Comparison of ENCODE assay signal across 8 mouse cellular contexts in the genomic region with DNA sequence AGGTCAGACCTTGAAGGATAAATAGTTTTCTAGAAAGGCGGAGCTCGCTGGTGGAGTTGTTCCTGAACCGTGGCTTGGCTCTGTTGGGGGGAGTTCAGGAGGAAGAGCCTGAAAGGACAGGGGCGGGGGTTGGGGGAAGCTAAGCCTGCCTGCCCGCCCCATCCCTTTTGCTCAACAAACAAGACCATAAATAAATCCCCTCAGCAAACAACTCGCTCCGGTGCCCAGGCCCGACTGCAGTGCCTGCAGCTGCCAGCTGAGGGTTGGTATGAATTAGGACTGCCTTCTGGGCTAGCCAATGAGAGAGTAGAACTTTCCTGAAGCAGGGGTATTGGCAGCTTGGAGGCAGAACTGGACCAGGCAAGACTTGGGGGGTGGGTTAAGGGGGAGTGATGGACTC. TPM values are rescaled to one million over a fixed set of nuclear protein-coding genes. Genes with fewer than 3 reads are reported as not detected.
DNase-seq lines count a peak whose midpoint lies in the region; ATAC-seq and TF ChIP-seq lines count a peak whose summit lies in the region.

No protein-coding gene starts in this region.

- peak overlapping the region; percentile 95 for H3K4me2 ChIP-seq in embryonic facial prominence, embryonic 12.5 days (replicated peaks)
- peak overlapping the region; percentile 93 for H3K4me2 ChIP-seq in limb, embryonic 13.5 days (replicated peaks)
- H3K4me2 ChIP-seq in midbrain, postnatal 0 days (ENCODE audit: low read depth, low read length, poor library complexity, severe bottlenecking) = peak overlapping the region; percentile 95

- H3K9me3 ChIP-seq in embryonic facial prominence, embryonic 12.5 days = no peaks in the 10 kb centered on the region
- H3K9me3 ChIP-seq in limb, embryonic 13.5 days = no peaks in the 10 kb centered on the region
- H3K9me3 ChIP-seq in midbrain, postnatal 0 days (ENCODE audit: low read length) = no peaks in the 10 kb centered on the region

- DNase-seq in testis, postnatal 14 days (ENCODE audit: low spot score) = no peak
- DNase-seq in heart, adult 9 months (ENCODE audit: low spot score in 2 of 2) = peak; percentile 70 to 74
- DNase-seq in kidney, adult 9 months = peak; percentile 88
- DNase-seq in midbrain, postnatal 0 days (ENCODE audit: low spot score) = peak; percentile 83
- peak; percentile 33 for DNase-seq in thymus, postnatal 0 days (ENCODE audit: low spot score)

- no peak overlapping the region for H3K27ac ChIP-seq in testis, adult 2 months (ENCODE audit: control insufficient read depth, insufficient read depth, low read depth, low read length)
- H3K27ac ChIP-seq in embryonic facial prominence, embryonic 12.5 days = no peak overlapping the region
- no peak overlapping the region for H3K27ac ChIP-seq in limb, embryonic 13.5 days
- H3K27ac ChIP-seq in midbrain, postnatal 0 days (ENCODE audit: low read depth, low read length) = no peak overlapping the region

- TF ChIP-seq CTCF in testis, adult 2 months (IDR thresholded peaks at IDR 0.05; ENCODE audit: control insufficient read depth, insufficient read depth, insufficient replicate concordance, low read depth, low read length) = no peak
- peak; percentile 51 for TF ChIP-seq CTCF in midbrain, postnatal 0 days (IDR thresholded peaks at IDR 0.05)

- WGBS in embryonic facial prominence, embryonic 12.5 days = 4% methylated on average over 8 of the region's 8 CpGs
- WGBS in limb, embryonic 13.5 days = 6% methylated on average over 8 of the region's 8 CpGs
- WGBS in midbrain, postnatal 0 days = 3% methylated on average over 8 of the region's 8 CpGs

- no peaks in the 10 kb centered on the region for H3K36me3 ChIP-seq in testis, adult 2 months (ENCODE audit: control insufficient read depth, insufficient read depth, low read length)
- H3K36me3 ChIP-seq in embryonic facial prominence, embryonic 12.5 days = no peaks in the 10 kb centered on the region
- H3K36me3 ChIP-seq in limb, embryonic 13.5 days = no peaks in the 10 kb centered on the region
- no peaks in the 10 kb centered on the region for H3K36me3 ChIP-seq in midbrain, postnatal 0 days (ENCODE audit: insufficient read depth, low read length)

- H3K9ac ChIP-seq in embryonic facial prominence, embryonic 12.5 days = 0 out of 2 replicates have a peak overlapping the region, but pooled peaks have one; percentile 2
- H3K9ac ChIP-seq in limb, embryonic 13.5 days = peak overlapping the region; percentile 75
- peak overlapping the region; percentile 64; the same call in 1 of the 2 replicates for H3K9ac ChIP-seq in midbrain, postnatal 0 days (replicated peaks; ENCODE audit: low read length, poor library complexity, severe bottlenecking)

- H3K4me3 ChIP-seq in testis, adult 2 months (ENCODE audit: control insufficient read depth, low read depth, low read length) = peak overlapping the region; percentile 41
- H3K4me3 ChIP-seq in embryonic facial prominence, embryonic 12.5 days = peak overlapping the region; percentile 55
- peak overlapping the region; percentile 59 for H3K4me3 ChIP-seq in limb, embryonic 13.5 days
- peak overlapping the region; percentile 64 for H3K4me3 ChIP-seq in midbrain, postnatal 0 days (ENCODE audit: low read depth, low read length)

- no peak for TF ChIP-seq POLR2A in testis, adult 2 months (IDR thresholded peaks at IDR 0.05; ENCODE audit: control insufficient read depth, low read depth, low read length)

- no peaks in the 10 kb centered on the region for H3K27me3 ChIP-seq in testis, adult 2 months (ENCODE audit: control insufficient read depth, insufficient read depth, low read length)
- H3K27me3 ChIP-seq in embryonic facial prominence, embryonic 12.5 days = 0 out of 2 replicates have a peak, but pooled peaks cover 15% of the 10 kb centered on the region
- peaks cover 15% of the 10 kb centered on the region; the same call in 1 of the 2 replicates for H3K27me3 ChIP-seq in limb, embryonic 13.5 days
- H3K27me3 ChIP-seq in midbrain, postnatal 0 days (ENCODE audit: insufficient read depth, low read length) = no peaks in the 10 kb centered on the region

- H3K4me1 ChIP-seq in testis, adult 2 months (ENCODE audit: control insufficient read depth, insufficient read depth, low read length) = peaks cover 11% of the 10 kb centered on the region
- H3K4me1 ChIP-seq in embryonic facial prominence, embryonic 12.5 days = peaks cover 22% of the 10 kb centered on the region
- peaks cover 36% of the 10 kb centered on the region for H3K4me1 ChIP-seq in limb, embryonic 13.5 days
- H3K4me1 ChIP-seq in midbrain, postnatal 0 days (ENCODE audit: insufficient read depth, low read length) = no peaks in the 10 kb centered on the region; the same call in 1 of the 2 replicates

- ATAC-seq in embryonic facial prominence, embryonic 12.5 days (ENCODE audit: insufficient number of reproducible peaks, insufficient read depth, low FRiP score, low TSS enrichment) = no peak
- ATAC-seq in limb, embryonic 13.5 days (ENCODE audit: low FRiP score, low read depth) = no peak
- peak; percentile 73 for ATAC-seq in midbrain, postnatal 0 days (ENCODE audit: low FRiP score)

RNA-seq across cellular contexts. Expression of gene Gmpr, which starts 1.3 kb away (rescaled TPM):
- 6.4 and 7.4 TPM in 2 replicates for polyA plus RNA-seq in testis, adult 2 months (2012; rRNA removed)
- polyA plus RNA-seq in embryonic facial prominence, embryonic 12.5 days (2016; fragmentation: Nextera tagmentation; extraction: Ambion mirVana) = 21.2 and 21.4 TPM in 2 replicates
- polyA plus RNA-seq in limb, embryonic 13.5 days (2015; fragmentation: Nextera tagmentation; extraction: Ambion mirVana) = 24.9 and 27.5 TPM in 2 replicates
- total RNA-seq in midbrain, postnatal 0 days (2014; rRNA removed) = 23.3 and 29.2 TPM in 2 replicates
- polyA plus RNA-seq in midbrain, postnatal 0 days (2015; fragmentation: Nextera tagmentation; extraction: Ambion mirVana) = 36.7 and 39.5 TPM in 2 replicates
- polyA plus RNA-seq in thymus, postnatal 0 days (2015; fragmentation: Nextera tagmentation; extraction: Ambion mirVana) = 78.0 and 79.1 TPM in 2 replicates

Comparison
In these comparisons a context has a peak if more than half of its experiments do, and no peak if none do; other contexts are left out.
1. H3K9ac ChIP-seq: peak in every context shown above with its lines; median percentile 75 in limb, embryonic 13.5 days; 64 in midbrain, postnatal 0 days; 2 in embryonic facial prominence, embryonic 12.5 days.